Mouse (Mus musculus): ENCODE data around the gene Gopc. TPM values are rescaled to one million over a fixed set of nuclear protein-coding genes. Genes with fewer than 3 reads are reported as not detected.
A peak's percentile ranks its signal among the peaks of the same experiment; 100 is the strongest.

The Gopc gene
- polyA plus RNA-seq, 1 experiment from 2014 or later = 24.1 TPM

DNA sequence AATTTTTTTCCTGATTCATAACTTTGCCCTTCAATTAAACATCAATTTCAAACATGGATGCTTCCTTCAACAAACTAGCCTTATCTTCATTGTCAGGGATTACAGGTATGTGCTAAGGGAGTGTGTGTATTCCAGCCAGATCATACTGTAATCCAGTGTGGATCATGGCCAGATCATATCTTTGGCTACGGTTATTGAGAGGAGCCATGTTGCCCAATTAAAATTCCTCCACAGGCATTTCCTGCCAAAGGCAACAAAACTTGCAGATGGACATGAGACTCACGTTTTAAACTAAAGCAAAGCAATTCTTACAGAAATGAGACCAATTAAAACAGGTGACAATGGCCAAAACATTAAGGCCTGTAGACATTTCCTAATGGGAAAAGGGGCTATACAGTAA is 34.5 kb upstream of the Gopc start:
- Histone ChIP-seq H3K4me1 (peaks cover 22% of the 10 kb centered on the region), H3K36me3 (replicated peaks) (no peaks in the 10 kb centered on the region), H3K4me2 (peak overlapping the region; percentile 47), H3K9me3 (no peaks in the 10 kb centered on the region), H3K27me3 (peaks cover 6% of the 10 kb centered on the region; the same call in 1 of the 2 replicates), H3K4me3 (replicated peaks) (no peak overlapping the region), H3K9ac (peak overlapping the region; percentile 13; the same call in 1 of the 2 replicates), H3K27ac (no peak overlapping the region)
- 85% methylated on average over 2 of the region's 2 CpGs for WGBS
- ATAC-seq (ENCODE audit: low FRiP score) = no peak

DNA sequence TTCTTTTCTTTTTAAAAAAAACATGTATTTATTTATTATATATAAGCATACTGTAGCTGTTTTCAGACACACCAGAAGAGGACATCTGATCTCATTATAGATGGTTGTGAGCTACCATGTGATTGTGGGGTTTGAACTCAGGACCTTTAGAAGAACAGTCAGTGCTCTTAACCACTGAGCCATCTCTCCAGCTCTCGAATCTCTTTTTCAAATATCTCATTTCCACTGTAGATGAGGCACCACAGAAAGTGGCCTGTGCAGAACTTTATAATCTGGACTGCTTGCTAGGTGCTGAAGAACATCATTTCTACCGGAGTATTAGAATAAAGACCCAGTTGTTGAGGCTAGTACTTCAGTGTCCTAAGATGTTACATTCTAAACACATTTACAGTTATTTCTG is 33.1 kb upstream of the Gopc start:
- H3K36me3 ChIP-seq (replicated peaks) = no peaks in the 10 kb centered on the region
- no peak for ATAC-seq (ENCODE audit: low FRiP score)
- 76% methylated on average over 2 of the region's 2 CpGs for WGBS

DNA sequence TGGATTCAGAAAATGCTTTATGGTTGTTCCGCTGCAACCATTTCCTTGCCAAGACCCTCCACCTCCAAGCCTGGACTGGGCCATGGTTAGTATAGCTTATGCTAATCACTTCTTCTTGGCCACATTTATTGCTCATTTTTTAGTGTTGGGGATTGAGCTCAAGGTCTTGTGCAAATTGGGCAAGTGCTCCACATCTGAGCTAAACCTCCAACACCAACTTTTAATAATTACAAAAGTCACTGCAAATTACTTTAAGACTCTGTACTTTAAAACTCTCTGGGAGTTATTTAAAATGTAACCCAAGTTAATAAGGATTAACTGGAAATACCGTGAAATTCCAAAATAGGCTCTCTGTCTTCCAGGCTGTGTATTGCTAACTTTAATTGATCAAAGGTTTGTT is 25.6 kb upstream of the Gopc start:
- Histone ChIP-seq H3K4me3 (replicated peaks) (no peak overlapping the region), H3K27me3 (no peaks in the 10 kb centered on the region), H3K4me1 (no peaks in the 10 kb centered on the region), H3K9ac (no peak overlapping the region), H3K27ac (no peak overlapping the region), H3K9me3 (no peaks in the 10 kb centered on the region), H3K36me3 (replicated peaks) (no peaks in the 10 kb centered on the region), H3K4me2 (no peak overlapping the region)
- WGBS = 84% methylated on average over 2 of the region's 2 CpGs
- ATAC-seq (ENCODE audit: low FRiP score) = no peak

More for the DNA sequence above, 33.1 kb upstream of the Gopc start:
- H3K9ac ChIP-seq = no peak overlapping the region
- H3K27ac ChIP-seq = no peak overlapping the region
- no peaks in the 10 kb centered on the region for H3K9me3 ChIP-seq
- H3K4me3 ChIP-seq (replicated peaks) = no peak overlapping the region
- H3K4me1 ChIP-seq = peaks cover 13% of the 10 kb centered on the region
- H3K4me2 ChIP-seq = no peak overlapping the region
- peaks cover 6% of the 10 kb centered on the region; the same call in 1 of the 2 replicates for H3K27me3 ChIP-seq

DNA sequence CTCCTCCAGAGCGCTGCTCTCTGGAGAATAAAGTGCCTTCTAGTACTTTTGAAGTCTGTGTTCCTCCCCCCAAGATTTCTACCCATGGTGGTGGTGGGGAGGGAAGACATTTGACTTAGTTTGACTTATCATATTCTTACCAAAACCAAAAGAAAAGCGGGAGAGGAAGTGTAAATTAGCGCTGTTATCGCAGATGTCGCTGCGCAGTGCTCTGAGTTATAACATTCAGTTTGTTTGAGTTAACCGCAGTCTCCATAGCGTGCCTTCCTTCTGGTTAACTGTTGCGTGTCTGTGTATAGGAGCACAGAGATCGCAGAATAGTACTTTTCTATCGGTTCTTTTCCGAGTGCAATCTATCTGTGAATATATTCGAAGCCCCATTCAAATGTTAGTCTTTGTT is 23.2 kb upstream of the Gopc start:
- Histone ChIP-seq H3K27me3 (no peaks in the 10 kb centered on the region), H3K9ac (no peak overlapping the region), H3K4me3 (replicated peaks) (no peak overlapping the region), H3K4me1 (no peaks in the 10 kb centered on the region), H3K36me3 (replicated peaks) (no peaks in the 10 kb centered on the region), H3K27ac (no peak overlapping the region), H3K9me3 (no peaks in the 10 kb centered on the region), H3K4me2 (no peak overlapping the region)
- no peak for ATAC-seq (ENCODE audit: low FRiP score)
- 91% methylated on average over 13 of the region's 13 CpGs for WGBS

DNA sequence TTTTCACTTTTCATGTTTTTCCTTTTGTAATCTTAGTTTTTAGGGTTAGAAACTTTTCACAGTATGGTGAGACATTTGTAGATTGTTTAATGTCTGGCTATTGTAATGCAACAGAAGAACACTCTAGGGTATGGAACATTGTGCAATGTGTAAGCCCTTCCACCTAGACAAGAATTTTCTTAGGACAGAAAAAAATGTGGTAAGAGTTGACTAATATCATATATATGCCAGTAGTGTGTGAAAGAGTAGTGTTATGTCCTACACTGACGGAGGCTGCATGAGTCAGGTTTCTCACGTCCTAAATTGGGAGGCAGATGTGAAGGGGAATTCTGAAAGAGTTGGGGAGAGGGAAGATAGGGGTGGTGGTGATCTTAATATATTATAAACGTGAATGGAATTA is 17.8 kb upstream of the Gopc start:
- Histone ChIP-seq H3K4me2 (no peak overlapping the region), H3K27me3 (no peaks in the 10 kb centered on the region), H3K27ac (no peak overlapping the region), H3K9ac (no peak overlapping the region), H3K9me3 (no peaks in the 10 kb centered on the region), H3K4me1 (no peaks in the 10 kb centered on the region), H3K4me3 (replicated peaks) (no peak overlapping the region), H3K36me3 (replicated peaks) (no peaks in the 10 kb centered on the region)
- ATAC-seq (ENCODE audit: low FRiP score) = no peak
- WGBS = 67% methylated on average over 3 of the region's 3 CpGs

DNA sequence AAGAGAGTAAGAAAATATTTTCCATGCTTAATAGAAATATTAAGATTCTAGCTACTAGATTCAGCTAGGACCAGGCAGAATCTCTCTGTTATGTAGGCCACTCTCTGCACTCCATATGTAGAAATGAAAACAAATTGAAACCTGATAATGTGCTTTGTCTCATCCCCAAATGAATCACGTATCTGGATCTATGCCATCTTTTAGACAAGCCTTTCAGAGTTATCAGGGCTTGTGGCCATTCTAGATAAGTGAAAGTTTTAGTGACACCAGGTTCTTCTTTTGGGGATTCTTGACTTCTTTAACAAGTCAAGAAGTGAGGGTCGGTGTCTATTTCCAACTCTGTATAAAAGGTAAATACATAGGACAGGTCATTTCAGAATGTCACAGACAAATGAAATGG is 16.8 kb upstream of the Gopc start:
- H3K9ac ChIP-seq = no peak overlapping the region
- no peaks in the 10 kb centered on the region for H3K9me3 ChIP-seq
- H3K4me1 ChIP-seq = no peaks in the 10 kb centered on the region
- H3K27me3 ChIP-seq = no peaks in the 10 kb centered on the region
- H3K27ac ChIP-seq = no peak overlapping the region
- no peak overlapping the region for H3K4me2 ChIP-seq
- 83% methylated on average over 2 of the region's 2 CpGs for WGBS
- no peak for ATAC-seq (ENCODE audit: low FRiP score)
- no peaks in the 10 kb centered on the region for H3K36me3 ChIP-seq (replicated peaks)
- no peak overlapping the region for H3K4me3 ChIP-seq (replicated peaks)

DNA sequence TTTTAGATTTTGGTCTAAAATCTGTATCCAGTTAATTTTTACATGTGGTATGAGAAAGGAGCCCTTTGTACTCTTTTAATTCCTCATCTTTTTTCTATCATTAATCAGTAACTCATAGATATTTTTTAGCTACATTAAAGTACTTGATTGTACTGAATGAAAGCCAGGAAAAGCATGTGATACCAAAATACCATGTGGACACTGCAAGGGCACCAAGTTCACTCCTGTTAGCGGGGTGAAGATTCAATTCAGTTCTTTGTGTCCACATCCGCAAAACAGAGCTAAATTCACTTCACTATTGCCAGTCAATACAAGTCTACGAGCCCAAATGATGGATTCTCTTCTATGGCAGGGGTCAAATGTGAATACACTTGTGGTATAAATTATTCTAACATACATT is 14.7 kb upstream of the Gopc start:
- Histone ChIP-seq H3K4me3 (replicated peaks) (no peak overlapping the region), H3K36me3 (replicated peaks) (no peaks in the 10 kb centered on the region), H3K9ac (no peak overlapping the region), H3K27ac (no peak overlapping the region), H3K27me3 (no peaks in the 10 kb centered on the region), H3K4me2 (no peak overlapping the region), H3K9me3 (no peaks in the 10 kb centered on the region), H3K4me1 (no peaks in the 10 kb centered on the region)
- no peak for ATAC-seq (ENCODE audit: low FRiP score)
- WGBS = 89% methylated on average over 3 of the region's 3 CpGs

DNA sequence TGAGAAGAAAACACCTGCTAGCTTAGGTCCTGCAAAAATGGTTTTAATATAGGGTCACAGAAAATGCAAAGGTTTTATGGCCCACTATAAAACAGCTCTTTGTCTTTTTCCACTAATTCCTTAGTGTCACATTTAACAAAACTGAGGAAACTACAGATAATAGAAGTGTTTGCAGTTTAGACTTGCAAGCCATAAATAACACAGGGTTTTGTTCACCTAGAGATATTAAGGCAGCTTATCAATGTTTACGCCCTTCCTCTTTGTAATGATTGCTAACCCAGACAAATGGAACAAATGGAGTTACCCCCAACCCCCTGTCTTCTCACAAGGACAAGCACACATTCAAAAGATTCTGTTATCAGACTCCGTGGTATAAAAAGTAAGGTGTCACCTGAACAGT is 9.3 kb upstream of the Gopc start:
- no peak overlapping the region for H3K4me3 ChIP-seq (replicated peaks)
- no peak overlapping the region for H3K27ac ChIP-seq
- no peaks in the 10 kb centered on the region for H3K9me3 ChIP-seq
- WGBS = 84% methylated on average over 2 of the region's 2 CpGs
- H3K36me3 ChIP-seq (replicated peaks) = no peaks in the 10 kb centered on the region
- H3K27me3 ChIP-seq = no peaks in the 10 kb centered on the region
- H3K4me1 ChIP-seq = no peaks in the 10 kb centered on the region
- no peak for ATAC-seq (ENCODE audit: low FRiP score)
- H3K9ac ChIP-seq = no peak overlapping the region
- H3K4me2 ChIP-seq = no peak overlapping the region

DNA sequence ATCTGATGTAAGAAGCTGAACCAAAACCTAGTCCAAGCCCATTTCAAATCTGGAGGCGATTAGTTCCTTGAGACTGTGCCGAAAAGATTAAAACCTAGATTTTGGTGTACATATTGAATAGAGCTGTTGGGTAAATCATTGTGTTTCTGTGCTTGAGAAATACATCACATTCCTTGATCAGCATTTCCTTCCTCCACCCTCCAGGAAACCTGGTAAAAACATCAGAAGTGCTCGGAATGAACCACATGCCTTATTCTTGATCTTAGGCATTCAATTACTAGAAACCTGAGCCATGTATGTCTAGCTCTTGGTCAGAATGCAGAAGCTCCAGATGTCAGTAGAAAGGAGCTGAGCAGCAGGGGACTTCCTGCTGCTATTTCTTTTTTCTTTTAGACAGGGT is 7.5 kb upstream of the Gopc start:
- Histone ChIP-seq H3K9ac (no peak overlapping the region), H3K27ac (no peak overlapping the region), H3K4me1 (no peaks in the 10 kb centered on the region), H3K4me3 (replicated peaks) (no peak overlapping the region), H3K4me2 (no peak overlapping the region), H3K9me3 (no peaks in the 10 kb centered on the region), H3K36me3 (replicated peaks) (no peaks in the 10 kb centered on the region), H3K27me3 (no peaks in the 10 kb centered on the region)
- 86% methylated on average over 3 of the region's 3 CpGs for WGBS
- ATAC-seq (ENCODE audit: low FRiP score) = no peak

DNA sequence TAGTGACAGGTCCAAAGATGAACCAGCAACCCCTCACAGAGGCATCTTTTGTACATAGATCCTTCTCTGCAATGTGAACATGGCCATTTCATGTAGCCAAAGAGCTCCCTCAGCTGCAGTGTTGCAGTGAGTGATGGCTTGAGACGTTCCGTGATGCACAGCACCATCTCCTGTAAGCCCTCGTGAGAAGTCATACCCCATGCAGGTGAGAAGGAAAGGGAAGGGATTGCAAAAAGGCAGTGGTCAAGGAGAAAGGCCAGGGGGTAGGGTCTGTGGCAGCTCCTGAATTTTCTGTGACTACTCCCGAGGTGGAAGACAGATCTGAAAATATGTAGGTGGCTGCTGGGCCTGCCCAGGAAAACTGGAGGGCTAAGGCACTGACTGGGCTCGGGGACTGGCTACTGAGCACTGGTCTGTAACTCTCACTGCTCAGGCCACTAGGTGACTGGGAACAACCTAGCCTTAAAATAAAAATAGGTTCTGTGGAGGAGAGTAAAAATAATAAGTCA is 7.1 kb upstream of the Gopc start, which contains the start of gene Nepn:
Gene Nepn (plus strand): TSS at position 51 of the 509 bp plus-strand sequence.
- 83% methylated on average over 5 of the region's 5 CpGs for WGBS
- Histone ChIP-seq H3K27me3 (no peaks in the 10 kb centered on the region), H3K4me3 (replicated peaks) (no peak within 1 kb of the TSS), H3K36me3 (replicated peaks) (no peaks in the 10 kb centered on the region), H3K9ac (no peak within 1 kb of the TSS), H3K4me2 (no peak within 1 kb of the TSS), H3K4me1 (no peaks in the 10 kb centered on the region), H3K9me3 (no peaks in the 10 kb centered on the region), H3K27ac (no peak within 1 kb of the TSS)
- no peak for ATAC-seq (ENCODE audit: low FRiP score)

DNA sequence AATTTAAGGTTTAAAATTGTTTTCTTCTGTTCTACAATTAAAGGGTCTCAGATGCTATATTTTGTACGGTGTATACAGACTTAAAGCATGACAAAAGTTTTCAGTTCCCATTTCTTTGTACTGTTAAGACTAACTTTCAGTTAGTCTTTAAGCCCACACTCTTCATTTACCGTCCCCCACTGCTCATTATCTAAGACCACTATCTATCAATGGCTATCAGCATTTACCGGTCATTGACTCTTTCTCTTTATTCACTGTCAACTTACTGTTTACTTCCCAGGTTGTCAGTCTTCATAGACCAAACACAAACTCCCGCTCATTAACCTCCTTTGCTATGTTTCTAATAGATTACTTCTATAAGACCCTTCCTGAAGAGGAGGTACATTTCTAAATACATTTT is 5.3 kb upstream of the Gopc start:
- ATAC-seq (ENCODE audit: low FRiP score) = no peak
- Histone ChIP-seq H3K27ac (no peak overlapping the region), H3K9ac (no peak overlapping the region), H3K4me3 (replicated peaks) (no peak overlapping the region), H3K36me3 (replicated peaks) (no peaks in the 10 kb centered on the region), H3K27me3 (no peaks in the 10 kb centered on the region), H3K4me1 (peaks cover 6% of the 10 kb centered on the region), H3K4me2 (no peak overlapping the region), H3K9me3 (no peaks in the 10 kb centered on the region)
- WGBS = 74% methylated on average over 4 of the region's 4 CpGs

DNA sequence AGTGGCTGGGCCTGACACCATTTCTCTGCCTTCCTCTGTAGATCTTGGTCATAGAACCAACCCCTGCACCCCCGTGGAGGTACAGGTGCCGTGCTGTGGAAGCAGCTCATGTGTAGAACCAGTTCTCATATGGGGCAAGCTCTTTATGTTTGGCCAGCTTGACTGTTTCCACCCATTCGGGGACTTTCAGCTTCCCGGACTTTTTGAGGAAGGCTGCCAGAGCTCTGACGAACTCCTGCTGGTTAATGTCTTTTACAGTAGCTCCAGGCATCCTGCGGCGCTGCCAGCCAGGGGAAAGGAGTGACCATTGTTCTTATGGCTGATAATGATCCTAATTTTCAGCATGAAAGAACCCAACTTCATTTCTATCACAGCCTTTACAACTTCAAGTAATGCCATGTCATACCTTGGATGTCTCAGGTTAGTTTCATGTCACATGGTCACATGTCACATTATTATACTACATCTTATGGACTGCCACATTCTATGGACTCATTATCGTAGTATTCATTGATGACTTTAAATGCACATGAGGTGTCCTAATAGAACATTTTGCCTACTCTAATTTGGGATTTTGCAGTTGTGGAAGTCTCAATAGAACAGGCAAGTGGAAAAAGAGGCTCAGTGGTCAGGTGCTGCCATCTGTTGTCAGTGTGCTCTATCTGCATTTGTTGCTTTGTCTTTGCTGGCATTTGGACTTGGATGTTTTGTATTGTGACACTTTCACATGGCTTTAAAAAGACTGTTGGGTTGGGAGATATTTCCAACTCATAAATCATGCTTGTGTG is 3.1 kb upstream of the Gopc start:
- H3K4me3 ChIP-seq (replicated peaks) = no peak overlapping the region
- H3K36me3 ChIP-seq (replicated peaks) = no peaks in the 10 kb centered on the region
- no peak overlapping the region for H3K9ac ChIP-seq
- no peak overlapping the region for H3K4me2 ChIP-seq
- H3K27me3 ChIP-seq = no peaks in the 10 kb centered on the region
- no peak for ATAC-seq (ENCODE audit: low FRiP score)
- 44% methylated on average over 8 of the region's 8 CpGs for WGBS
- no peak overlapping the region for H3K27ac ChIP-seq
- no peaks in the 10 kb centered on the region for H3K9me3 ChIP-seq
- peaks cover 6% of the 10 kb centered on the region for H3K4me1 ChIP-seq

DNA sequence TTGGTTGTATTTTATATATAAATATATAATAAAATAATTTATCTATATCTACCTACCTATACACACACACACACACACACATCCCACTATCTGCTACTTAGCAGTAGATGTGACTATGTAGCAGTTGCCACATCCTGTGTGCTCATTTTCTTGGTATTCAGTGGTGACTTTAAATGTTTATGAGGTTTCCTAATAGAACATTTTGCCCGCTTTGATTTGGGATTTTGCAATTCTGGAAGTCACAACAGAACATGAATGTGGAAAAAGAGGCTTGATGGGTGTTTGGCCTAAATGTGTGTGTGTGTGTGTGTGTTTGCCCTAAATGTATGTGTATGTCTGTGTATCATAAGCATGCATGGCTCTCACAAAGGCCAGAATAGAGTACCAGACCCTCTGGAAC is 1.6 kb upstream of the Gopc start:
- Histone ChIP-seq H3K4me3 (replicated peaks) (no peak overlapping the region), H3K4me1 (peaks cover 11% of the 10 kb centered on the region), H3K9me3 (no peaks in the 10 kb centered on the region), H3K27ac (no peak overlapping the region), H3K9ac (no peak overlapping the region), H3K4me2 (no peak overlapping the region), H3K27me3 (no peaks in the 10 kb centered on the region), H3K36me3 (replicated peaks) (no peaks in the 10 kb centered on the region)
- WGBS = 94% methylated on average over 1 of the region's 1 CpGs
- no peak for ATAC-seq (ENCODE audit: low FRiP score)
